Mouse (Mus musculus) bone marrow macrophage, adult 2 months (primary cell): ENCODE data around the gene Meis1.

Experiments used
- CTCF ChIP-seq: IDR thresholded peaks from 2 replicates; pipeline ENCODE4 v1.5.1; 2012; ENCODE audit warnings: low read depth, mild to moderate bottlenecking, low read length, moderate library complexity
- POLR2A ChIP-seq: IDR thresholded peaks from 2 replicates; pipeline ENCODE4 v1.6.1; 2012; ENCODE audit warnings: mild to moderate bottlenecking, low read depth, low read length, borderline replicate concordance

GRCm38 (mm10) chr11:18947434-18947833, 71.4 kb downstream of the Meis1 start:
- no peak for TF ChIP-seq CTCF
- TF ChIP-seq POLR2A, result no peak
